Mouse (Mus musculus) kidney, adult 2 months (tissue): Measurements from ENCODE around the gene Krt18.

ENCODE experiments used
- CTCF ChIP-seq: fragments of 200-500 bp; conservative IDR thresholded peaks from 2 replicates; pipeline ENCODE4 v1.5.1; 2011; ENCODE audit warnings: low read depth, mild to moderate bottlenecking, control low read depth, low read length, moderate library complexity, mixed read lengths; ENCODE audit not compliant: insufficient read depth, insufficient read length
- POLR2A ChIP-seq: fragments of 200-500 bp; IDR thresholded peaks from one replicate; pipeline ENCODE4 v1.6.1; 2011; ENCODE audit warnings: low read depth, low read length, control low read depth

GRCm38 (mm10) chr15:101999156-101999555 lies 28.8 kb upstream of the Krt18 start:
- no peak for TF ChIP-seq POLR2A
- TF ChIP-seq CTCF: no peak
